Comparison of ENCODE assay signal across 8 mouse cellular contexts in the genomic region with DNA sequence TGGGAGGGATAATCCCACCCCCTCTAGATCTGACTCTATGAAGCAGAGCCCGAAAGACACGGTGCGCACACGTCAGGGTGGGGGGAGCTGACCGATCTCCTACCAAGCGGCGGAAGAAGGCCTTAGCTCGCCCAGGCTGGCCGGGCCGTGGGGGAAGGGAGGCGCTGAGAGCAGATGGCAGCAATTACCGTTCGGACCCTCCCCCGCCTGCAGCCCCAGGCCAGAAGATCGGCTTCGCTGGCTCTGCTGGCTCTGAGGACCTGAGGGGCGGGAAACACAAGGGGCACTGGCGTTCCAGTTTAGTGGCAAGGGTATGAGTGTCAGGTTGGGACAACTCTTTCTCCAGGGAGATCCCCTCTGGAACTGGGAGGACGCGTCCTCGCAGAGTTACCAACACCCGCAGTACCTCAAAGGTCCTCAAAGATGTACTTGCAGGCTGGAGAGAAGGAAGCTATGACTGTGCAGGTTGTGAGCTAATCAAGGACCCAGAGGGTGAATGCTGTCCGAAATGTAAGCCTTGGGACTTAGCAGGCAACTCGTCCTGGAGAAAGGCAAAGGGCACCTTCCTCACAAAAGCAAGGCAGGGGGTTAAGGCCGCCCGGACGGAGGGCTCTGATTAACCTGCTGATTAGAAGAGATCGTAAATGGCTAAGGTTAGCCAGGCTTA. TPM values are rescaled to one million over a fixed set of nuclear protein-coding genes. Genes with fewer than 3 reads are reported as not detected.
DNase-seq lines count a peak whose midpoint lies in the region; ATAC-seq and TF ChIP-seq lines count a peak whose summit lies in the region.

No protein-coding gene starts in this region.

- peak; percentile 40 for DNase-seq in adrenal gland, adult 2 months
- no peak for DNase-seq in adrenal gland, postnatal 4 days (ENCODE audit: low spot score in 2 of 2)
- DNase-seq in lung, postnatal 0 days (ENCODE audit: low spot score) = peak; percentile 40
- DNase-seq in lung, postnatal 36 days = no peak
- peak; percentile 90 for DNase-seq in neural tube, embryonic 10.5 days (ENCODE audit: extremely low spot score, low spot score)
- DNase-seq in left cerebral cortex, adult 9 months (ENCODE audit: low spot score in 2 of 2) = no peak
- no peak for DNase-seq in urinary bladder, adult 2 months (ENCODE audit: low spot score)

- no peak overlapping the region for H3K27ac ChIP-seq in lung, postnatal 0 days (ENCODE audit: low read length)
- H3K27ac ChIP-seq in intestine, embryonic 15.5 days = no peak overlapping the region

- 0 out of 2 replicates have a peak, but pooled peaks cover 6% of the 10 kb centered on the region for H3K4me1 ChIP-seq in lung, postnatal 0 days (ENCODE audit: insufficient read depth, low read depth, low read length)
- peaks cover 20% of the 10 kb centered on the region for H3K4me1 ChIP-seq in intestine, embryonic 15.5 days (replicated peaks)

- no peak for TF ChIP-seq CTCF in lung, postnatal 0 days (IDR thresholded peaks at IDR 0.05)

- H3K27me3 ChIP-seq in lung, postnatal 0 days (replicated peaks; ENCODE audit: insufficient read depth, low read length) = no peaks in the 10 kb centered on the region; the same call in 1 of the 2 replicates
- no peaks in the 10 kb centered on the region for H3K27me3 ChIP-seq in intestine, embryonic 15.5 days (replicated peaks)

- H3K4me3 ChIP-seq in lung, postnatal 0 days (ENCODE audit: low read depth, low read length) = no peak overlapping the region
- H3K4me3 ChIP-seq in intestine, embryonic 15.5 days (replicated peaks) = no peak overlapping the region

- H3K36me3 ChIP-seq in lung, postnatal 0 days (ENCODE audit: insufficient read depth, low read length) = no peaks in the 10 kb centered on the region
- H3K36me3 ChIP-seq in intestine, embryonic 15.5 days = no peaks in the 10 kb centered on the region

- peak; percentile 21; the same call in 1 of the 2 replicates for ATAC-seq in lung, postnatal 0 days
- peak; percentile 62 for ATAC-seq in intestine, embryonic 15.5 days

- no peak for TF ChIP-seq EP300 in lung, postnatal 0 days (IDR thresholded peaks at IDR 0.05)

- WGBS in lung, postnatal 0 days = 13% methylated on average over 27 of the region's 28 CpGs
- WGBS in intestine, embryonic 15.5 days = 12% methylated on average over 28 of the region's 28 CpGs

- no peaks in the 10 kb centered on the region for H3K9me3 ChIP-seq in lung, postnatal 0 days (ENCODE audit: low read length)
- H3K9me3 ChIP-seq in intestine, embryonic 15.5 days = no peaks in the 10 kb centered on the region

- H3K9ac ChIP-seq in lung, postnatal 0 days (replicated peaks; ENCODE audit: low read depth) = no peak overlapping the region
- no peak overlapping the region for H3K9ac ChIP-seq in intestine, embryonic 15.5 days

- H3K4me2 ChIP-seq in lung, postnatal 0 days (replicated peaks; ENCODE audit: low read depth, low read length) = peak overlapping the region; percentile 29; the same call in 1 of the 2 replicates
- peak overlapping the region; percentile 50 for H3K4me2 ChIP-seq in intestine, embryonic 15.5 days (replicated peaks)

RNA-seq across cellular contexts. Expression of gene Ankrd33, which starts 17.4 kb away (rescaled TPM):
- total RNA-seq in adrenal gland, adult 2 months (2021) = 1 to 10 TPM in 1 of 2 experiments, under 1 TPM in 1; 0.59 to 1.0 TPM
- polyA plus RNA-seq in adrenal gland, adult 2 months (2012; rRNA removed) = 0.10 TPM in 1 of 2 replicates, not detected in the other
- 1 to 10 TPM in 1 of 2 experiments, under 1 TPM in 1; 0.73 to 1.2 TPM for total RNA-seq in adrenal gland, postnatal 4 days (2021)
- polyA plus RNA-seq in lung, postnatal 0 days (2015; fragmentation: Nextera tagmentation; extraction: Ambion mirVana) = 0.13 TPM in 1 of 2 replicates, not detected in the other
- not detected in 2 replicates for polyA plus RNA-seq in intestine, embryonic 15.5 days (2015; fragmentation: Nextera tagmentation; extraction: Ambion mirVana)
- not detected in 2 replicates for polyA plus RNA-seq in urinary bladder, adult 2 months (2012; rRNA removed)

RNA-seq across cellular contexts. Expression of gene Fignl2, which starts 19.8 kb away (rescaled TPM):
- 1 to 10 TPM; 6.3 to 8.7 TPM for total RNA-seq in adrenal gland, adult 2 months (2021)
- 11.8 and 16.1 TPM in 2 replicates for polyA plus RNA-seq in adrenal gland, adult 2 months (2012; rRNA removed)
- 10 to 100 TPM; 13.5 to 13.8 TPM for total RNA-seq in adrenal gland, postnatal 4 days (2021)
- 0.48 and 0.60 TPM in 2 replicates for polyA plus RNA-seq in lung, postnatal 0 days (2015; fragmentation: Nextera tagmentation; extraction: Ambion mirVana)
- 0.18 and 0.19 TPM in 2 replicates for polyA plus RNA-seq in intestine, embryonic 15.5 days (2015; fragmentation: Nextera tagmentation; extraction: Ambion mirVana)
- polyA plus RNA-seq in urinary bladder, adult 2 months (2012; rRNA removed) = 7.3 and 7.5 TPM in 2 replicates

RNA-seq across cellular contexts. Expression of gene Acvrl1, which starts 30.2 kb away (rescaled TPM):
- total RNA-seq in adrenal gland, adult 2 months (2021) = 10 to 100 TPM; 15.0 to 22.6 TPM
- 20.9 and 23.3 TPM in 2 replicates for polyA plus RNA-seq in adrenal gland, adult 2 months (2012; rRNA removed)
- 10 to 100 TPM; 22.4 to 22.9 TPM for total RNA-seq in adrenal gland, postnatal 4 days (2021)
- 159 and 168 TPM in 2 replicates for polyA plus RNA-seq in lung, postnatal 0 days (2015; fragmentation: Nextera tagmentation; extraction: Ambion mirVana)
- 27.3 and 27.6 TPM in 2 replicates for polyA plus RNA-seq in intestine, embryonic 15.5 days (2015; fragmentation: Nextera tagmentation; extraction: Ambion mirVana)
- 65.7 and 69.9 TPM in 2 replicates for polyA plus RNA-seq in urinary bladder, adult 2 months (2012; rRNA removed)

RNA-seq across cellular contexts. Expression of gene Gm47841, which starts 50.9 kb away (rescaled TPM):
- total RNA-seq in adrenal gland, adult 2 months (2021) = under 1 TPM; 0.37 to 0.45 TPM
- polyA plus RNA-seq in adrenal gland, adult 2 months (2012; rRNA removed) = 0.37 TPM in 1 of 2 replicates, not detected in the other
- total RNA-seq in adrenal gland, postnatal 4 days (2021) = under 1 TPM; 0.67 to 0.68 TPM
- not detected in 2 replicates for polyA plus RNA-seq in lung, postnatal 0 days (2015; fragmentation: Nextera tagmentation; extraction: Ambion mirVana)
- polyA plus RNA-seq in intestine, embryonic 15.5 days (2015; fragmentation: Nextera tagmentation; extraction: Ambion mirVana) = not detected in 2 replicates
- polyA plus RNA-seq in urinary bladder, adult 2 months (2012; rRNA removed) = 0.09 and 0.15 TPM in 2 replicates

Comparison
In these comparisons a context has a peak if more than half of its experiments do, and no peak if none do; other contexts are left out.
1. DNase-seq: peak in adrenal gland, adult 2 months (single experiment), lung, postnatal 0 days (single experiment) and neural tube, embryonic 10.5 days (single experiment); none in adrenal gland, postnatal 4 days (0 of 2), lung, postnatal 36 days (single experiment), left cerebral cortex, adult 9 months (0 of 2) and urinary bladder, adult 2 months (single experiment).